Mouse (Mus musculus) bone marrow, adult 2 months (tissue): ENCODE results near the gene Vmn2r86.
"Not testable (repeated sequence)": the region's sequence is repeated elsewhere in the genome, so short reads cannot be mapped to it uniquely, and the experiment has no call there.

Experiments
- CTCF ChIP-seq: fragments of 200-500 bp; IDR thresholded peaks from 2 replicates; pipeline ENCODE4 v1.5.1; 2011; ENCODE audit warnings: low read length, control low read depth; ENCODE audit not compliant: control insufficient read depth, insufficient read depth
- POLR2A ChIP-seq: fragments of 200-500 bp; IDR thresholded peaks from 2 replicates; pipeline ENCODE4 v1.6.1; 2011; ENCODE audit warnings: low read depth, mild to moderate bottlenecking, control low read depth, low read length, borderline replicate concordance; ENCODE audit not compliant: control insufficient read depth

GRCm38 (mm10) chr10:130429603-130430002, 26.2 kb downstream of the Vmn2r86 start, which contains the start of gene Vmn2r85:
- not testable (repeated sequence) for TF ChIP-seq CTCF, POLR2A
